25 mouse cellular contexts compared by ENCODE assay signal in the genomic region with DNA sequence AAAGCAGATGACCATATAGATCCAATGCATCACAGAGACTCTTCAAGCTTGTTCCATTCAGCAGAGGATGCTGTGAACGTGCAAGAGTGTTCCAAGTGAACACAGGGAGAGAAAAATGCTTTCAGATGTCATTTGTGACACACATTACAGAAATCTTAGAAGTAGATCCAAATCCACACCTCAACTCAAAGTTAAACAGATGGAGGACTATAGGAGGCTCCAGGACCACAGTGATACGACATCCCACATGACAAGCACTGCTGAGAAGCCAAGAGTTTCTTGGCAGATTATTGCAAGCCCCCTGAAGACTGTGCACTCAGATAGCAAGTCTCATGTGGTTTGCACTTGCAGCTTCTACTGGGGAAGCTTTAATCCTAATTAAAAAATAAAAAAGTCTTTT. TPM values are rescaled to one million over a fixed set of nuclear protein-coding genes. Genes with fewer than 3 reads are reported as not detected.
A peak's percentile ranks its signal among the peaks of the same experiment; 100 is the strongest.
DNase-seq lines count a peak whose midpoint lies in the region; ATAC-seq and TF ChIP-seq lines count a peak whose summit lies in the region.
"Had no signal": no experiment of that assay in that cellular context is flagged by ENCODE, and none has a peak within 500 bp of the region (broad histone marks: within the 10 kb centered on the region; RNA-seq: fewer than 3 reads in every experiment).

No protein-coding gene starts in this region.

- peak; percentile 43 for DNase-seq in cerebellum, adult 9-10 months
- DNase-seq in cerebellum, adult 8-10 months: no peak
- peak; percentile 23 for DNase-seq in left cerebral cortex, postnatal 4 days
- DNase-seq in left cerebral cortex, adult 9 months (ENCODE audit: low spot score in 2 of 2): no peak
- peak; percentile 83 for DNase-seq in brain, embryonic 14.5 days (ENCODE audit: low read depth)
- DNase-seq in adrenal gland, adult 18-20 months (ENCODE audit: low spot score in 2 of 2): no peak
- DNase-seq: adrenal gland, postnatal 14 days; cerebellum, adult 11 months; gastrocnemius, postnatal 10 days; kidney, postnatal 25 days; lung, embryonic 14.5 days; right cerebral cortex, postnatal 14 days; thymus, adult 2 months; thymus, postnatal 4 days had no signal

- WGBS in forebrain, embryonic 15.5 days: 46% methylated on average over 2 of the region's 2 CpGs
- 71% methylated on average over 2 of the region's 2 CpGs for WGBS in forebrain, embryonic 12.5 days

- no peaks in the 10 kb centered on the region for H3K27me3 ChIP-seq in forebrain, embryonic 15.5 days
- no peaks in the 10 kb centered on the region for H3K27me3 ChIP-seq in forebrain, embryonic 12.5 days
- H3K27me3 ChIP-seq: embryonic facial prominence, embryonic 12.5 days; heart, embryonic 12.5 days; hindbrain, embryonic 13.5 days; limb, embryonic 15.5 days had no signal

- no peaks in the 10 kb centered on the region for H3K9me3 ChIP-seq in forebrain, embryonic 15.5 days
- no peaks in the 10 kb centered on the region for H3K9me3 ChIP-seq in forebrain, embryonic 12.5 days
- H3K9me3 ChIP-seq: embryonic facial prominence, embryonic 12.5 days; heart, embryonic 12.5 days; hindbrain, embryonic 13.5 days; limb, embryonic 15.5 days had no signal

- TF ChIP-seq CTCF in brain, embryonic 14.5 days (IDR thresholded peaks at IDR 0.05; ENCODE audit: borderline replicate concordance, extremely low read depth, insufficient read depth, insufficient read length): no peak

- peak overlapping the region; percentile 68 for H3K27ac ChIP-seq in forebrain, embryonic 15.5 days (replicated peaks)
- no peak overlapping the region for H3K27ac ChIP-seq in forebrain, embryonic 12.5 days
- H3K27ac ChIP-seq: embryonic facial prominence, embryonic 12.5 days; hindbrain, embryonic 13.5 days; limb, embryonic 15.5 days; liver, embryonic 14.5 days; stomach, postnatal 0 days had no signal

- peaks cover 18% of the 10 kb centered on the region for H3K4me1 ChIP-seq in forebrain, embryonic 15.5 days
- no peaks in the 10 kb centered on the region for H3K4me1 ChIP-seq in forebrain, embryonic 12.5 days
- H3K4me1 ChIP-seq: embryonic facial prominence, embryonic 12.5 days; heart, embryonic 12.5 days; hindbrain, embryonic 13.5 days; limb, embryonic 15.5 days had no signal

- H3K4me2 ChIP-seq in forebrain, embryonic 15.5 days (replicated peaks): no peak overlapping the region
- H3K4me2 ChIP-seq in forebrain, embryonic 12.5 days: no peak overlapping the region
- H3K4me2 ChIP-seq: embryonic facial prominence, embryonic 12.5 days; heart, embryonic 12.5 days; hindbrain, embryonic 13.5 days; limb, embryonic 15.5 days; lung, embryonic 14.5 days had no signal

- no peak for TF ChIP-seq POLR2A in brain, embryonic 14.5 days (IDR thresholded peaks at IDR 0.05; ENCODE audit: borderline replicate concordance, extremely low read depth, insufficient read depth, insufficient read length, poor library complexity, severe bottlenecking)

- H3K36me3 ChIP-seq in forebrain, embryonic 15.5 days: no peaks in the 10 kb centered on the region
- H3K36me3 ChIP-seq in forebrain, embryonic 12.5 days (replicated peaks): no peaks in the 10 kb centered on the region
- H3K36me3 ChIP-seq: embryonic facial prominence, embryonic 12.5 days; hindbrain, embryonic 13.5 days; limb, embryonic 15.5 days had no signal

- no peak overlapping the region for H3K4me3 ChIP-seq in forebrain, embryonic 15.5 days
- no peak overlapping the region for H3K4me3 ChIP-seq in forebrain, embryonic 12.5 days (replicated peaks)
- H3K4me3 ChIP-seq: embryonic facial prominence, embryonic 12.5 days; erythroblast, embryonic 14.5 days; heart, embryonic 12.5 days; hindbrain, embryonic 13.5 days; limb, embryonic 15.5 days had no signal

- intact Hi-C loops in left cerebral cortex, postnatal 4 days (cut with DNase I): no loop called here

- H3K9ac ChIP-seq in forebrain, embryonic 15.5 days (replicated peaks): no peak overlapping the region
- no peak overlapping the region for H3K9ac ChIP-seq in forebrain, embryonic 12.5 days
- H3K9ac ChIP-seq: embryonic facial prominence, embryonic 12.5 days; heart, embryonic 12.5 days; hindbrain, embryonic 13.5 days; limb, embryonic 15.5 days; liver, embryonic 14.5 days; lung, embryonic 14.5 days had no signal

- ATAC-seq in forebrain, embryonic 15.5 days (replicated peaks): peak; percentile 94
- no peak for ATAC-seq in forebrain, embryonic 12.5 days (ENCODE audit: low FRiP score)
- ATAC-seq: intestine, embryonic 16.5 days had no signal

RNA-seq across cellular contexts. Expression of gene Rgs7bp, which starts 53.0 kb away (rescaled TPM):
- 5.2 TPM in 2 replicates for polyA plus RNA-seq in forebrain, embryonic 15.5 days (2015; fragmentation: Nextera tagmentation; extraction: Ambion mirVana)
- 1.5 and 1.7 TPM in 2 replicates for polyA plus RNA-seq in forebrain, embryonic 12.5 days (2016; fragmentation: Nextera tagmentation; extraction: Ambion mirVana)
- total RNA-seq in left cerebral cortex, postnatal 4 days (2021): 10 to 100 TPM; 32.5 to 34.2 TPM
- polyA plus RNA-seq in brain, embryonic 14.5 days (2012; rRNA removed): 3.3 and 5.0 TPM in 2 replicates
- 1 to 10 TPM; 1.3 to 2.2 TPM for total RNA-seq in adrenal gland, adult 18-20 months (2021)
- total RNA-seq: monocyte, adult 5-6 weeks had no signal
- polyA plus RNA-seq: erythroblast, embryonic 14.5 days had no signal

Comparison
In these comparisons a context has a peak if more than half of its experiments do, and no peak if none do; other contexts are left out.
1. DNase-seq: peak in cerebellum, adult 9-10 months (single experiment), left cerebral cortex, postnatal 4 days (single experiment) and brain, embryonic 14.5 days (single experiment); none in cerebellum, adult 8-10 months (single experiment), left cerebral cortex, adult 9 months (0 of 2) and adrenal gland, adult 18-20 months (0 of 2).